Mouse (Mus musculus): Measurements from ENCODE around the gene Itgb2. TPM values are rescaled to one million over a fixed set of nuclear protein-coding genes. Genes with fewer than 3 reads are reported as not detected.

Itgb2 gene
- polyA plus RNA-seq, 1 experiment from 2014 or later, result 2.7 TPM

DNA sequence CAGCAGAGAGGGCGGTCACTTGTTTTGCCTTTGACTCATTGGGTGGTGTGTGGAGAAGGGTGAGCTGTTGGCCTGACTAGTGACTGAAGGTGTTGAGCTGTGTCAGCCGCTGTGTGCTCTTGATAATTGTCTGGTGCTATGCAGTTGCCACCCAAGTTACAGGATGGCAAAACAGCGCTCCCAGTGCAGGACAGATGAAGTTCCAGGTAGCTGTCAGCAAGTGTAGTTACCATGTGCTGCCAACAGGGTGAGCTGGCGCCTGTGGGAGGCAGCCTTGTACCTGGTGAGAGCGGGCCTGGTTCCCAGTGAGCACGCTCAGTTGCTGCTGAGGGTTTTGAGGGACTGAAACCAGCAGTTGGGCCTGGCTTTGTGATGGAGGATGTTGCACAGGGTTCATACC lies 60.8 kb downstream of the Itgb2 start:
- peak; percentile 64; the same call in 1 of the 2 replicates for ATAC-seq (ENCODE audit: insufficient number of reproducible peaks, insufficient read depth, low FRiP score, low read depth)
- no peaks in the 10 kb centered on the region for H3K9me3 ChIP-seq (ENCODE audit: control insufficient read depth, low read depth, low read length)
- no peak overlapping the region; the same call in 1 of the 2 replicates for H3K27ac ChIP-seq (ENCODE audit: low read length)
- 39% methylated on average over 6 of the region's 6 CpGs for WGBS
- H3K36me3 ChIP-seq (ENCODE audit: control insufficient read depth, insufficient read depth, low read length), result peaks cover 53% of the 10 kb centered on the region
- no peak overlapping the region for H3K4me3 ChIP-seq (ENCODE audit: low read depth, low read length)
- H3K27me3 ChIP-seq (ENCODE audit: control insufficient read depth, insufficient read depth, low read length), result no peaks in the 10 kb centered on the region
- H3K9ac ChIP-seq (replicated peaks; ENCODE audit: low read depth, low read length), result no peak overlapping the region
- H3K4me1 ChIP-seq (ENCODE audit: control insufficient read depth, insufficient read depth, low read length), result peaks cover 8% of the 10 kb centered on the region
- H3K4me2 ChIP-seq (replicated peaks; ENCODE audit: low read depth, low read length), result no peak overlapping the region

DNA sequence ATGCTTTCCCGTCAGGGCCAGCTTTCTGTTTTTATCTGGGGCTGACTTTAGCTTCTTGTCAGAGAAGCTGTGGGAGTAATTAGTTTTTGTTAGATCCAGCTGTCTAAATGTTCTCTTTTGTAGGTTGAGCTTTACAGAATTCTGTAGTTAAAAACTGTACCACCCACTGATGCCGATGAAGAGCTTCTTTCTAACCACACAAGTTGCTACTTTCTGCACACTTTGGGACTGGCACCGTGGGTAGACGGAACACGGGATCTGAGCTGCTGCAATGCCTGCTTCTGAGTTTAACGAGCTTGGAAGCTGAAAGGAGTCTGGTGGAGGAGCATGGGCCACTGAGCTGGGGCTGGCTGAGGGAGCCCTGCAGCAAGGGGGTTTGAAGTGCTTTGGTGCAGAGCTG lies 61.5 kb downstream of the Itgb2 start:
- no peak overlapping the region for H3K9ac ChIP-seq (replicated peaks; ENCODE audit: low read depth, low read length)
- H3K9me3 ChIP-seq (ENCODE audit: control insufficient read depth, low read depth, low read length), result no peaks in the 10 kb centered on the region
- H3K27me3 ChIP-seq (ENCODE audit: control insufficient read depth, insufficient read depth, low read length), result no peaks in the 10 kb centered on the region
- WGBS, result 69% methylated on average over 6 of the region's 6 CpGs
- H3K4me1 ChIP-seq (ENCODE audit: control insufficient read depth, insufficient read depth, low read length), result peaks cover 8% of the 10 kb centered on the region
- ATAC-seq (ENCODE audit: insufficient number of reproducible peaks, insufficient read depth, low FRiP score, low read depth), result no peak
- H3K36me3 ChIP-seq (ENCODE audit: control insufficient read depth, insufficient read depth, low read length), result peaks cover 57% of the 10 kb centered on the region
- H3K4me2 ChIP-seq (replicated peaks; ENCODE audit: low read depth, low read length), result no peak overlapping the region
- no peak overlapping the region for H3K4me3 ChIP-seq (ENCODE audit: low read depth, low read length)
- no peak overlapping the region for H3K27ac ChIP-seq (ENCODE audit: low read length)

DNA sequence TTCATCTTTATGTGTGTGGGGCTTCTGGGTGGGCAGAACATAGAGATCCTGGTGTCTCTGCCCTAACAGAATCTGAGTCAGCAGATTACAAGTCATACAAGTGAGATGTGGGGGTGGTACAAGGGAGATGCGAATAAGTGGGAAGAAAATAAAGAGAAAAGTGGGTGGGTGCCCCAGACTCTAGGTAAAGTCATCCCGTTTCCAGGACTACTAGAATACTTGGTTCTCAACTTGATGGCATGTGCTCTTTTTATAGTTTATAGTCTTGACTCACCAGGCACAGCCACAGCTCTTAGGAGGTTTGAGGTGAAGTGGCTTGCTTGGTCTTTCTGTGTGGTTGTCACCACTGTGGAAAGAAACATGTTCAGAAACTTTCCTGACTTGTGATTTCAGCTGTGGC lies 66.0 kb downstream of the Itgb2 start:
- Histone ChIP-seq H3K4me2 (replicated peaks; ENCODE audit: low read depth, low read length) (no peak overlapping the region), H3K27me3 (ENCODE audit: control insufficient read depth, insufficient read depth, low read length) (no peaks in the 10 kb centered on the region), H3K4me3 (ENCODE audit: low read depth, low read length) (no peak overlapping the region), H3K27ac (ENCODE audit: low read length) (no peak overlapping the region), H3K36me3 (ENCODE audit: control insufficient read depth, insufficient read depth, low read length) (peaks cover 63% of the 10 kb centered on the region), H3K9ac (replicated peaks; ENCODE audit: low read depth, low read length) (no peak overlapping the region), H3K9me3 (ENCODE audit: control insufficient read depth, low read depth, low read length) (no peaks in the 10 kb centered on the region), H3K4me1 (ENCODE audit: control insufficient read depth, insufficient read depth, low read length) (no peaks in the 10 kb centered on the region; the same call in 1 of the 2 replicates)
- ATAC-seq (ENCODE audit: insufficient number of reproducible peaks, insufficient read depth, low FRiP score, low read depth), result no peak
- 82% methylated on average over 2 of the region's 2 CpGs for WGBS

DNA sequence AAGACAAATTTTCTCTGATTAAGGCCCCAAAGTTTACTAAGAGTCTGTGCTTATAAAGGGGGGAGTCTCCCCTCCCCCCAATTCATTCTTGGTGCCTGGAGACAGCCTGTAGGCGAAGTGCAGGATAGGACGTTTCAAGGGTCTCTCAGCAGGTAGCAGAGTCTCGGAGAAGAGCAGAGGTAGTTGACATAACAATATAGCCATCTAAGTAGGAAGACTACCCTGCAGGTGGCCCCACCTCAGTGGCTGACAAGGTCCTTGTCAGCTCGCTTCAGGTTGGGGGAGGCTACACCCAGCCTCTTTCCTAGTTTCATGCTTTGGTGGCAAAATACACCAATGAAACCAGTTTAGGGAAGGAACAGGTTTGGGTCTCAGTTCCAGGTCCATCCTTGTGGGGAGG lies 73.0 kb downstream of the Itgb2 start:
- Histone ChIP-seq H3K9ac (replicated peaks; ENCODE audit: low read depth, low read length) (no peak overlapping the region), H3K27ac (ENCODE audit: low read length) (no peak overlapping the region), H3K4me3 (ENCODE audit: low read depth, low read length) (no peak overlapping the region), H3K36me3 (ENCODE audit: control insufficient read depth, insufficient read depth, low read length) (peaks cover 5% of the 10 kb centered on the region), H3K27me3 (ENCODE audit: control insufficient read depth, insufficient read depth, low read length) (no peaks in the 10 kb centered on the region), H3K4me1 (ENCODE audit: control insufficient read depth, insufficient read depth, low read length) (peaks cover 12% of the 10 kb centered on the region), H3K4me2 (replicated peaks; ENCODE audit: low read depth, low read length) (no peak overlapping the region), H3K9me3 (ENCODE audit: control insufficient read depth, low read depth, low read length) (no peaks in the 10 kb centered on the region)
- no peak for ATAC-seq (ENCODE audit: insufficient number of reproducible peaks, insufficient read depth, low FRiP score, low read depth)
- WGBS, result 68% methylated on average over 4 of the region's 4 CpGs

DNA sequence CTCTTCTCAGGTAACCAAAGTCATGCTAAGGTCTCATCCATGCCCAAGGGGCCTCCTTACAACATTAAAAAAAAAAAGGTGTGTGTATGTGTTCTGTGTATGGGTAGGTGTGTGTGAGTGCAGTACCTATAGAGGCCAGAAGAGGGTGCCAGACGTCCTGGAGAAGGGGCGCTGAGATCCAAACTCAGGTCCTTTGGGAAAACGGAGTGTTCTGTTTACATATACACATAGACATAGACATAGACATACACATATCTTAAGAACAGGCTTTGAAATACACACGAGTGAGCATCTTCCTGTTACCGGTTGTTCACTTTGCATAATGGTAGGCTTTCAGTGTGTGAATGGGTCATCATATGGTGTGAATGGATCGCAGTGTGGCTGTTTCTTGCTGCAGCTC lies 74.1 kb downstream of the Itgb2 start:
- H3K27ac ChIP-seq (ENCODE audit: low read length), result no peak overlapping the region
- no peak for ATAC-seq (ENCODE audit: insufficient number of reproducible peaks, insufficient read depth, low FRiP score, low read depth)

DNA sequence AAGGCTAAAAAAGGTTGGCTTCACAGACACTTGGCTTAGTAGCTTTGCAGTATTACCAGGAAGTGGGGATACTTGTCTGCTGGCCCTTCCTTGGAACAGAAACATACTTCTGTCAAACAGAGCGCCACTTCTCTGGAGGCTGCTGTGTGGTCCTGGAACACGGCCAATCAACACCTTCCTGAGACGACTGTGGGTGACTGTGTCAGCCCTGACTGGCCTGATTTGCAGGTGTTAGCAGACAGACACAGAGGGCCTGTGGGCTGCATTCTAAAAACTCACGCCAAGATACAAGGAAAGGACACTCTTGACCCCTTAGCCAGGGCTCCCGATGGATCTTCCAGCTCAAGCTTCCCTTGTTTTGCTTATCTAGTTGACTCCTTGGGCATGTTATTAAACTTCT lies 74.9 kb downstream of the Itgb2 start:
- Histone ChIP-seq H3K27me3 (ENCODE audit: control insufficient read depth, insufficient read depth, low read length) (no peaks in the 10 kb centered on the region), H3K36me3 (ENCODE audit: control insufficient read depth, insufficient read depth, low read length) (peaks cover 2% of the 10 kb centered on the region), H3K9ac (replicated peaks; ENCODE audit: low read depth, low read length) (no peak overlapping the region), H3K9me3 (ENCODE audit: control insufficient read depth, low read depth, low read length) (no peaks in the 10 kb centered on the region), H3K4me3 (ENCODE audit: low read depth, low read length) (no peak overlapping the region), H3K27ac (ENCODE audit: low read length) (peak overlapping the region; percentile 97; the same call in 1 of the 2 replicates), H3K4me2 (replicated peaks; ENCODE audit: low read depth, low read length) (no peak overlapping the region), H3K4me1 (ENCODE audit: control insufficient read depth, insufficient read depth, low read length) (peaks cover 12% of the 10 kb centered on the region)
- no peak for ATAC-seq (ENCODE audit: insufficient number of reproducible peaks, insufficient read depth, low FRiP score, low read depth)
- WGBS, result 66% methylated on average over 5 of the region's 5 CpGs

More for the DNA sequence above, 74.1 kb downstream of the Itgb2 start:
- H3K9ac ChIP-seq (replicated peaks; ENCODE audit: low read depth, low read length), result no peak overlapping the region
- H3K4me3 ChIP-seq (ENCODE audit: low read depth, low read length), result no peak overlapping the region
- H3K4me2 ChIP-seq (replicated peaks; ENCODE audit: low read depth, low read length), result no peak overlapping the region
- peaks cover 12% of the 10 kb centered on the region for H3K4me1 ChIP-seq (ENCODE audit: control insufficient read depth, insufficient read depth, low read length)
- no peaks in the 10 kb centered on the region for H3K27me3 ChIP-seq (ENCODE audit: control insufficient read depth, insufficient read depth, low read length)
- H3K36me3 ChIP-seq (ENCODE audit: control insufficient read depth, insufficient read depth, low read length), result no peaks in the 10 kb centered on the region
- 93% methylated on average over 6 of the region's 6 CpGs for WGBS
- no peaks in the 10 kb centered on the region for H3K9me3 ChIP-seq (ENCODE audit: control insufficient read depth, low read depth, low read length)

DNA sequence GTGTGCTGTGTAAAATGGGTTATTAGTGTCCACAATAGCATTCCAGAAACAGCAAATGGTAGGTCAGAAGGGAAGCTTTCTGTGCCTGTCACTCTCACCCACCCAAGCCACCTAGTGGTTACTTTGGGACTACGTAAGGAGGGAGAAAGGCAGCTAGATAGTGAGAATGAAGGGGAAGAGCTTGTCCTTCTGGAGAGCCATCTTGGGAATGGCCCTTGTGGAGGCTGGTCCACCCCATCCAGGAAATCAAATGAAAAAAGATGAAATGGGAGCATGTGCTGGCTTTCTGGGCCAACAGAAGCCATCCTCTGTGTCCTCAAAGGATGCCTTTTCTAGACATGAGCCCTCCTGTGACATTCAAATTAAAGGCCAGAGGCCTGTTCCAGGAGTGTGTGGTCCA lies 75.3 kb downstream of the Itgb2 start:
- Histone ChIP-seq H3K4me2 (replicated peaks; ENCODE audit: low read depth, low read length) (peak overlapping the region; percentile 92), H3K4me1 (ENCODE audit: control insufficient read depth, insufficient read depth, low read length) (peaks cover 12% of the 10 kb centered on the region), H3K4me3 (ENCODE audit: low read depth, low read length) (peak overlapping the region; percentile 55), H3K36me3 (ENCODE audit: control insufficient read depth, insufficient read depth, low read length) (peaks cover 7% of the 10 kb centered on the region), H3K27ac (ENCODE audit: low read length) (peak overlapping the region; percentile 97), H3K9ac (replicated peaks; ENCODE audit: low read depth, low read length) (no peak overlapping the region), H3K9me3 (ENCODE audit: control insufficient read depth, low read depth, low read length) (no peaks in the 10 kb centered on the region), H3K27me3 (ENCODE audit: control insufficient read depth, insufficient read depth, low read length) (no peaks in the 10 kb centered on the region)
- ATAC-seq (ENCODE audit: insufficient number of reproducible peaks, insufficient read depth, low FRiP score, low read depth), result no peak
- 22% methylated on average over 1 of the region's 1 CpGs for WGBS

DNA sequence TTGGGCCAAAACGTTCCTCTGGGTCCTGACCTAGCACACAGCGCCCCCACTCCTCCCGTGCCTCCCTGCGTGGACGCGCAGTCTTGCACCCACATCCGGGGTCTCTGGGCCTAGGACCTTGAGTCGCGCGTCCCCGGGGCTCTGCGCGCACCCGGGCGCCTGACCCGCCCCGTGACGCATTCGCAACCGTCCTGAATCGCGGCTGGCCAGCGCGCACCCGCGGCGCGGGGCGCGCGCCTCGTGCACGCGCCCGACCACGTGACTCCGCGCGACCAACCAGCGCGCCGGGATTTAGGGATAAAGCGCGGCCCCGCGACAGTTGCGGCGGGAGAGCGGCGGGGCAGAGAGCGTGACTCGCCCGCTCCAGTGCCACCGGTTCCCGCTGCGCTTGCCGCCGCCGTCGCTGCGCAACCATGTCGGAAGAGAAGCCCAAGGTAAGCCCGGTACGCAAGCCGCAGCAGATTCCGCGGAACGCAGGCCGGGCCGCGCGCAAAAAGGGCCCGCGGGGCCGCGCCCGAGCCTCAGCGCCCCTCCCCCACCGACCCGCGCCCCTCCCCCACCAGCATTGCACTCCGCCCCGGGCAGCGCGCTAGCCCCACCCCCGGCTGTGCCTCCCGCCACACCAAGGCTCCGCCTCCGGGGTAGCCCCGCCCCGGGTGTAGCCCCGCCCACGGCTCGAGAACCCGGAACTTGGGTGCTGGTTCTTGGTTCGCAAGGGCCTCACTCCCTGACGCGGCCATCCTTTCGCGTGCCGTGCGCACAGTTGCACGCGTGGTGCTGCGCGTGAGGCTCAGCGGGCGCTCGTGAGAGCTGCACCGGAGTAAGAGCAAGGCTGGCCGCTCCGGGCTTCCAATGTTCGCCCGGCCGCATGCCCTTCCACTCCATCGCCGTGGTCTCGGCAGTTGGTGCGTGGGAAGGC lies 76.1 kb downstream of the Itgb2 start, which contains the start of the genes Sumo3 and Gm49325:
TSS of gene Sumo3 (plus strand) at position 190 of the 919 bp plus-strand sequence.
TSS of gene Gm49325 (plus strand) at position 290 of the 919 bp plus-strand sequence.
- H3K27ac ChIP-seq (ENCODE audit: low read length), result peak within 1 kb of the TSS; percentile 97
- H3K36me3 ChIP-seq (ENCODE audit: control insufficient read depth, insufficient read depth, low read length), result peaks cover 15% of the 10 kb centered on the region
- peak within 1 kb of the TSS; percentile 92 for H3K4me2 ChIP-seq (replicated peaks; ENCODE audit: low read depth, low read length)
- peak within 1 kb of the TSS; percentile 55 for H3K4me3 ChIP-seq (ENCODE audit: low read depth, low read length)
- peaks cover 12% of the 10 kb centered on the region for H3K4me1 ChIP-seq (ENCODE audit: control insufficient read depth, insufficient read depth, low read length)
- WGBS, result 2% methylated on average over 99 of the region's 119 CpGs
- peak; percentile 89 for ATAC-seq (ENCODE audit: insufficient number of reproducible peaks, insufficient read depth, low FRiP score, low read depth)
- H3K9me3 ChIP-seq (ENCODE audit: control insufficient read depth, low read depth, low read length), result no peaks in the 10 kb centered on the region
- peak within 1 kb of the TSS; percentile 55 for H3K9ac ChIP-seq (replicated peaks; ENCODE audit: low read depth, low read length)
- no peaks in the 10 kb centered on the region for H3K27me3 ChIP-seq (ENCODE audit: control insufficient read depth, insufficient read depth, low read length)

Measured in stomach, embryonic 14.5 days (tissue).